Mouse (Mus musculus) midbrain, embryonic 15.5 days (tissue): ENCODE data around the gene Gna15. TPM values are rescaled to one million over a fixed set of nuclear protein-coding genes. Genes with fewer than 3 reads are reported as not detected.
A peak's percentile ranks its signal among the peaks of the same experiment; 100 is the strongest.

Experiments
- ATAC-seq: fragments of 200-750 bp; cut with Nextera tagmentation; replicated peaks from 2 replicates; pipeline ENCODE4 v1.8.0; 2017; ENCODE audit warnings: moderate TSS enrichment
- H3K27ac ChIP-seq: fragments of 300-500 bp; sonication (generic); 2 replicates; pipeline ENCODE4 v1.5.1; 2015; ENCODE audit warnings: mild to moderate bottlenecking, inconsistent platforms
- H3K27me3 ChIP-seq: fragments of 300-500 bp; sonication (generic); replicated peaks from 2 replicates; pipeline ENCODE4 v1.6.1; 2015; ENCODE audit warnings: inconsistent platforms
- H3K36me3 ChIP-seq: fragments of 300-500 bp; sonication (generic); replicated peaks from 2 replicates; pipeline ENCODE4 v1.6.1; 2015; ENCODE audit warnings: inconsistent platforms
- H3K4me1 ChIP-seq: fragments of 300-500 bp; sonication (generic); 2 replicates; pipeline ENCODE4 v1.6.1; 2015; ENCODE audit warnings: inconsistent platforms
- H3K4me2 ChIP-seq: fragments of 300-500 bp; sonication (generic); 2 replicates; pipeline ENCODE4 v1.6.1; 2015; ENCODE audit warnings: inconsistent platforms, mild to moderate bottlenecking, moderate library complexity
- H3K4me3 ChIP-seq: fragments of 300-500 bp; sonication (generic); 2 replicates; pipeline ENCODE4 v1.5.1; 2015; ENCODE audit warnings: mild to moderate bottlenecking, inconsistent platforms
- H3K9ac ChIP-seq: fragments of 300-500 bp; sonication (generic); 2 replicates; pipeline ENCODE4 v1.6.1; 2015; ENCODE audit warnings: mild to moderate bottlenecking, inconsistent platforms
- H3K9me3 ChIP-seq: fragments of 300-500 bp; sonication (generic); 2 replicates; pipeline ENCODE4 v1.6.1; 2016; ENCODE audit warnings: inconsistent platforms
- WGBS: fragments of 180-500 bp; shearing (Covaris S2); methylation state at CpG from one replicate; pipeline ENCODE4 v1.1.7; 2015; ENCODE audit warnings: mixed read lengths; 5-methylcytosine and 5-hydroxymethylcytosine counted together
- polyA plus RNA-seq: library from polyadenylated mRNA; unstranded; fragments of >200 nt; fragmentation: Nextera tagmentation; extraction: Ambion mirVana; gene quantifications from 2 replicates; pipeline ENCODE4 v1.2.1, GENCODE M21; 2015

The Gna15 gene
- polyA plus RNA-seq, 1 experiment from 2014 or later: 0.96 TPM

- H3K4me3 ChIP-seq: peak overlapping the region; percentile 83
- ATAC-seq: no peak
- H3K36me3 ChIP-seq: peaks cover under 1% of the 10 kb centered on the region; the same call in 1 of the 2 replicates
- H3K4me2 ChIP-seq: peak overlapping the region; percentile 84
- H3K4me1 ChIP-seq: peaks cover 31% of the 10 kb centered on the region
- H3K9ac ChIP-seq: peak overlapping the region; percentile 44
- H3K27me3 ChIP-seq: no peaks in the 10 kb centered on the region
- no peaks in the 10 kb centered on the region for H3K9me3 ChIP-seq
- H3K27ac ChIP-seq: peak overlapping the region; percentile 80
- 27% methylated on average over 4 of the region's 4 CpGs for WGBS
Observed at GRCm38 (mm10) chr10:81496969-81497368, 27.1 kb downstream of the Gna15 start.

GRCm38 (mm10) chr10:81496264-81496901 lies 27.6 kb downstream of the Gna15 start, which contains the start of gene Ncln:
Ncln (minus strand) TSS chr10:81496392.
- peak within 1 kb of the TSS; percentile 84 for H3K4me2 ChIP-seq
- peak; percentile 96 for ATAC-seq
- H3K36me3 ChIP-seq: peaks cover 6% of the 10 kb centered on the region; the same call in 1 of the 2 replicates

GRCm38 (mm10) chr10:81495616-81496263 lies 28.3 kb downstream of the Gna15 start:
- Histone ChIP-seq H3K4me1 (peaks cover 31% of the 10 kb centered on the region), H3K36me3 (peaks cover 11% of the 10 kb centered on the region; the same call in 1 of the 2 replicates), H3K27me3 (no peaks in the 10 kb centered on the region), H3K9ac (peak overlapping the region; percentile 71), H3K4me2 (peak overlapping the region; percentile 84), H3K9me3 (no peaks in the 10 kb centered on the region), H3K27ac (peak overlapping the region; percentile 80), H3K4me3 (peak overlapping the region; percentile 83)
- 2% methylated on average over 41 of the region's 41 CpGs for WGBS
- peak; percentile 40 for ATAC-seq

More at GRCm38 (mm10) chr10:81496264-81496901, 27.6 kb downstream of the Gna15 start, which contains the start of gene Ncln:
- Histone ChIP-seq H3K9me3 (no peaks in the 10 kb centered on the region), H3K27ac (peak within 1 kb of the TSS; percentile 80), H3K4me3 (peak within 1 kb of the TSS; percentile 83), H3K9ac (peak within 1 kb of the TSS; percentile 71), H3K27me3 (no peaks in the 10 kb centered on the region), H3K4me1 (peaks cover 31% of the 10 kb centered on the region)
- WGBS: under 1% methylated on average over 45 of the region's 45 CpGs

- 80% methylated on average over 6 of the region's 6 CpGs for WGBS
- no peak for ATAC-seq
Observed at GRCm38 (mm10) chr10:81495151-81495550, 28.9 kb downstream of the Gna15 start.

GRCm38 (mm10) chr10:81494260-81495041 lies 29.6 kb downstream of the Gna15 start:
- WGBS: 89% methylated on average over 11 of the region's 11 CpGs
- peaks cover 16% of the 10 kb centered on the region; the same call in 1 of the 2 replicates for H3K36me3 ChIP-seq
- H3K9me3 ChIP-seq: no peaks in the 10 kb centered on the region
- no peak overlapping the region for H3K27ac ChIP-seq
- peaks cover 31% of the 10 kb centered on the region for H3K4me1 ChIP-seq
- no peak for ATAC-seq
- H3K4me3 ChIP-seq: no peak overlapping the region
- H3K4me2 ChIP-seq: no peak overlapping the region; the same call in 1 of the 2 replicates
- no peak overlapping the region for H3K9ac ChIP-seq
- no peaks in the 10 kb centered on the region for H3K27me3 ChIP-seq

More at GRCm38 (mm10) chr10:81495151-81495550, 28.9 kb downstream of the Gna15 start:
- Histone ChIP-seq H3K9ac (peak overlapping the region; percentile 71), H3K4me2 (peak overlapping the region; percentile 84), H3K4me3 (peak overlapping the region; percentile 83), H3K27ac (no peak overlapping the region), H3K27me3 (no peaks in the 10 kb centered on the region), H3K36me3 (peaks cover 11% of the 10 kb centered on the region; the same call in 1 of the 2 replicates), H3K9me3 (no peaks in the 10 kb centered on the region), H3K4me1 (peaks cover 31% of the 10 kb centered on the region)

GRCm38 (mm10) chr10:81493601-81494220 lies 30.3 kb downstream of the Gna15 start:
- Histone ChIP-seq H3K4me3 (no peak overlapping the region), H3K36me3 (peaks cover 20% of the 10 kb centered on the region; the same call in 1 of the 2 replicates), H3K4me2 (no peak overlapping the region), H3K9ac (no peak overlapping the region), H3K4me1 (peaks cover 31% of the 10 kb centered on the region), H3K9me3 (no peaks in the 10 kb centered on the region), H3K27me3 (no peaks in the 10 kb centered on the region), H3K27ac (no peak overlapping the region)
- 88% methylated on average over 8 of the region's 8 CpGs for WGBS
- no peak for ATAC-seq

GRCm38 (mm10) chr10:81492606-81493240 lies 31.3 kb downstream of the Gna15 start:
- H3K4me2 ChIP-seq: no peak overlapping the region
- H3K9me3 ChIP-seq: no peaks in the 10 kb centered on the region
- no peak overlapping the region for H3K4me3 ChIP-seq
- no peak for ATAC-seq
- no peak overlapping the region for H3K9ac ChIP-seq
- H3K27me3 ChIP-seq: no peaks in the 10 kb centered on the region
- peaks cover 28% of the 10 kb centered on the region; the same call in 1 of the 2 replicates for H3K36me3 ChIP-seq
- peaks cover 29% of the 10 kb centered on the region for H3K4me1 ChIP-seq
- WGBS: 93% methylated on average over 11 of the region's 11 CpGs
- H3K27ac ChIP-seq: no peak overlapping the region

- H3K4me1 ChIP-seq: peaks cover 21% of the 10 kb centered on the region
- no peak overlapping the region for H3K4me2 ChIP-seq
- H3K9me3 ChIP-seq: no peaks in the 10 kb centered on the region
- no peaks in the 10 kb centered on the region for H3K27me3 ChIP-seq
- no peak overlapping the region for H3K9ac ChIP-seq
- no peak overlapping the region for H3K27ac ChIP-seq
- no peak overlapping the region for H3K4me3 ChIP-seq
- no peak for ATAC-seq
- peaks cover 40% of the 10 kb centered on the region; the same call in 1 of the 2 replicates for H3K36me3 ChIP-seq
- WGBS: 94% methylated on average over 9 of the region's 9 CpGs
Observed at GRCm38 (mm10) chr10:81491018-81491417, 33.0 kb downstream of the Gna15 start.

- Histone ChIP-seq H3K4me3 (no peak overlapping the region), H3K4me1 (peaks cover 17% of the 10 kb centered on the region), H3K36me3 (peaks cover 40% of the 10 kb centered on the region; the same call in 1 of the 2 replicates), H3K9me3 (no peaks in the 10 kb centered on the region), H3K4me2 (no peak overlapping the region), H3K9ac (no peak overlapping the region), H3K27me3 (no peaks in the 10 kb centered on the region), H3K27ac (no peak overlapping the region)
- 86% methylated on average over 14 of the region's 14 CpGs for WGBS
- no peak for ATAC-seq
Observed at GRCm38 (mm10) chr10:81489941-81490340, 34.1 kb downstream of the Gna15 start.

- H3K27me3 ChIP-seq: no peaks in the 10 kb centered on the region
- H3K36me3 ChIP-seq: peaks cover 40% of the 10 kb centered on the region; the same call in 1 of the 2 replicates
- H3K27ac ChIP-seq: no peak overlapping the region
- H3K4me1 ChIP-seq: peaks cover 15% of the 10 kb centered on the region
- WGBS: 91% methylated on average over 11 of the region's 11 CpGs
- no peak overlapping the region for H3K9ac ChIP-seq
- H3K9me3 ChIP-seq: no peaks in the 10 kb centered on the region
- ATAC-seq: no peak
- H3K4me2 ChIP-seq: no peak overlapping the region
- no peak overlapping the region for H3K4me3 ChIP-seq
Observed at GRCm38 (mm10) chr10:81488081-81488480, 35.9 kb downstream of the Gna15 start.

GRCm38 (mm10) chr10:81486496-81486895 lies 37.5 kb downstream of the Gna15 start:
- H3K27ac ChIP-seq: no peak overlapping the region
- H3K9me3 ChIP-seq: no peaks in the 10 kb centered on the region
- peaks cover 20% of the 10 kb centered on the region for H3K4me1 ChIP-seq
- no peaks in the 10 kb centered on the region for H3K27me3 ChIP-seq
- no peak overlapping the region for H3K9ac ChIP-seq
- H3K36me3 ChIP-seq: peaks cover 35% of the 10 kb centered on the region; the same call in 1 of the 2 replicates
- no peak overlapping the region for H3K4me2 ChIP-seq
- WGBS: 88% methylated on average over 10 of the region's 10 CpGs
- H3K4me3 ChIP-seq: no peak overlapping the region
- no peak for ATAC-seq
